Mouse (Mus musculus) layer of hippocampus, adult 6 months (tissue): Measurements from ENCODE around the gene Eci3. TPM values are rescaled to one million over a fixed set of nuclear protein-coding genes. Genes with fewer than 3 reads are reported as not detected.

ENCODE experiments used
- long read RNA-seq, 2 experiments: library from polyadenylated mRNA; unstranded; transcript quantifications; one replicate each; pipeline ENCODE4 v2.0.0; 2019 to 2020
- polyA plus RNA-seq: library from polyadenylated mRNA; unstranded; fragments of <200 nt; fragmentation: Nextera tagmentation; gene quantifications from 2 replicates; pipeline ENCODE4 v1.2.3, GENCODE M21; 2021

Gene Eci3
- 0.20 and 1.5 TPM in 2 replicates for polyA plus RNA-seq
- long read RNA-seq, experiment 1, result 0 reads
- long read RNA-seq, experiment 2, partial matches to known transcripts, result 0 of 4 reads
- long read RNA-seq, experiment 2, other reads (novel, unspliced or antisense), result 2 of 4 reads

GRCm38 (mm10) chr13:34963511-34964397, at the start of gene Eci3:
Eci3 (minus strand) TSS chr13:34963810.

GRCm38 (mm10) chr13:34924210-34924609, 39.4 kb downstream of the Eci3 start, which contains the start of the genes Fam217a and 4933417A18Rik:
Fam217a (minus strand) TSS chr13:34924310.
4933417A18Rik (plus strand) TSS chr13:34924409.

Other genes with a start within 250 kb of the Eci3 start
- not detected in 2 replicates for gene Fam50b, start 229.0 kb downstream of the Eci3 start, polyA plus RNA-seq
- 26.3 and 28.8 TPM in 2 replicates for gene Prpf4b, start 88.5 kb downstream of the Eci3 start, polyA plus RNA-seq
- gene Fam217a, start 39.5 kb downstream of the Eci3 start, polyA plus RNA-seq, result 0.84 and 1.6 TPM in 2 replicates
- gene 4933417A18Rik, start 39.4 kb downstream of the Eci3 start, polyA plus RNA-seq, result not detected in 2 replicates
- 94.5 and 99.8 TPM in 2 replicates for gene Eci2, start 63.3 kb upstream of the Eci3 start, polyA plus RNA-seq